Mouse (Mus musculus): Measurements from ENCODE around the gene Lamb3. TPM values are rescaled to one million over a fixed set of nuclear protein-coding genes. Genes with fewer than 3 reads are reported as not detected.

The Lamb3 gene
- polyA plus RNA-seq, 1 experiment from 2014 or later: 3.1 TPM

- Histone ChIP-seq H3K4me1 (ENCODE audit: control insufficient read depth in 2 of 2, insufficient read depth in 2 of 2, low read length in 2 of 2) (peaks cover 3 to 5% of the 10 kb centered on the region in 2 experiments; a peak in 1 of 4 replicates), H3K4me2 (ENCODE audit: low read length) (no peak overlapping the region), H3K27me3 (ENCODE audit: control insufficient read depth, insufficient read depth, low read length) (no peaks in the 10 kb centered on the region), H3K9me3 (ENCODE audit: control insufficient read depth, low read length) (no peaks in the 10 kb centered on the region), H3K36me3 (ENCODE audit: control insufficient read depth, insufficient read depth, low read length) (peaks cover 25% of the 10 kb centered on the region; the same call in 1 of the 2 replicates), H3K4me3 (ENCODE audit: control insufficient read depth in 1 of 2, insufficient read depth in 1 of 2, low read depth in 1 of 2, low read length in 2 of 2) (no peak overlapping the region), H3K9ac (ENCODE audit: low read length) (no peak overlapping the region), H3K27ac (replicated peaks in 1 of 2; ENCODE audit: control insufficient read depth in 1 of 2, insufficient read depth in 1 of 2, low read depth in 2 of 2, low read length in 2 of 2) (no peak overlapping the region)
- 61% methylated on average over 3 of the region's 3 CpGs for WGBS
- ATAC-seq (ENCODE audit: insufficient number of reproducible peaks, insufficient read depth, low FRiP score, low read depth): no peak
Observed at GRCm38 (mm10) chr1:193346908-193347307, 139.4 kb downstream of the Lamb3 start.

- H3K4me1 ChIP-seq (ENCODE audit: control insufficient read depth in 2 of 2, insufficient read depth in 2 of 2, low read length in 2 of 2): peaks cover 3 to 5% of the 10 kb centered on the region in 2 experiments; a peak in 1 of 4 replicates
- WGBS: 76% methylated on average over 9 of the region's 9 CpGs
- no peak overlapping the region for H3K4me2 ChIP-seq (ENCODE audit: low read length)
- H3K9me3 ChIP-seq (ENCODE audit: control insufficient read depth, low read length): no peaks in the 10 kb centered on the region
- no peak overlapping the region for H3K9ac ChIP-seq (ENCODE audit: low read length)
- H3K36me3 ChIP-seq (ENCODE audit: control insufficient read depth, insufficient read depth, low read length): peaks cover 36% of the 10 kb centered on the region
- H3K4me3 ChIP-seq (ENCODE audit: control insufficient read depth in 1 of 2, insufficient read depth in 1 of 2, low read depth in 1 of 2, low read length in 2 of 2): no peak overlapping the region
- H3K27me3 ChIP-seq (ENCODE audit: control insufficient read depth, insufficient read depth, low read length): no peaks in the 10 kb centered on the region
- ATAC-seq (ENCODE audit: insufficient number of reproducible peaks, insufficient read depth, low FRiP score, low read depth): no peak
- no peak overlapping the region for H3K27ac ChIP-seq (replicated peaks in 1 of 2; ENCODE audit: control insufficient read depth in 1 of 2, insufficient read depth in 1 of 2, low read depth in 2 of 2, low read length in 2 of 2)
Observed at GRCm38 (mm10) chr1:193348261-193348962, 140.9 kb downstream of the Lamb3 start.

- 84% methylated on average over 10 of the region's 10 CpGs for WGBS
- Histone ChIP-seq H3K9ac (ENCODE audit: low read length) (no peak overlapping the region), H3K4me3 (ENCODE audit: control insufficient read depth in 1 of 2, insufficient read depth in 1 of 2, low read depth in 1 of 2, low read length in 2 of 2) (no peak overlapping the region), H3K27ac (replicated peaks in 1 of 2; ENCODE audit: control insufficient read depth in 1 of 2, insufficient read depth in 1 of 2, low read depth in 2 of 2, low read length in 2 of 2) (no peak overlapping the region), H3K9me3 (ENCODE audit: control insufficient read depth, low read length) (no peaks in the 10 kb centered on the region), H3K36me3 (ENCODE audit: control insufficient read depth, insufficient read depth, low read length) (peaks cover 46% of the 10 kb centered on the region), H3K4me2 (ENCODE audit: low read length) (no peak overlapping the region), H3K4me1 (ENCODE audit: control insufficient read depth in 2 of 2, insufficient read depth in 2 of 2, low read length in 2 of 2) (peaks cover 3 to 5% of the 10 kb centered on the region in 2 experiments; a peak in 1 of 4 replicates), H3K27me3 (ENCODE audit: control insufficient read depth, insufficient read depth, low read length) (no peaks in the 10 kb centered on the region)
- ATAC-seq (ENCODE audit: insufficient number of reproducible peaks, insufficient read depth, low FRiP score, low read depth): no peak
Observed at GRCm38 (mm10) chr1:193349702-193350545, 142.4 kb downstream of the Lamb3 start.

- Histone ChIP-seq H3K27me3 (ENCODE audit: control insufficient read depth, insufficient read depth, low read length) (no peaks in the 10 kb centered on the region), H3K9ac (ENCODE audit: low read length) (no peak overlapping the region), H3K4me3 (ENCODE audit: control insufficient read depth in 1 of 2, insufficient read depth in 1 of 2, low read depth in 1 of 2, low read length in 2 of 2) (no peak overlapping the region), H3K36me3 (ENCODE audit: control insufficient read depth, insufficient read depth, low read length) (peaks cover 46% of the 10 kb centered on the region), H3K4me2 (ENCODE audit: low read length) (no peak overlapping the region), H3K4me1 (ENCODE audit: control insufficient read depth in 2 of 2, insufficient read depth in 2 of 2, low read length in 2 of 2) (peaks cover 3 to 5% of the 10 kb centered on the region in 2 experiments; a peak in 1 of 4 replicates), H3K9me3 (ENCODE audit: control insufficient read depth, low read length) (no peaks in the 10 kb centered on the region), H3K27ac (replicated peaks in 1 of 2; ENCODE audit: control insufficient read depth in 1 of 2, insufficient read depth in 1 of 2, low read depth in 2 of 2, low read length in 2 of 2) (no peak overlapping the region)
- WGBS: 85% methylated on average over 2 of the region's 2 CpGs
- ATAC-seq (ENCODE audit: insufficient number of reproducible peaks, insufficient read depth, low FRiP score, low read depth): no peak
Observed at GRCm38 (mm10) chr1:193350546-193350801, 143.0 kb downstream of the Lamb3 start.

- no peak overlapping the region for H3K4me2 ChIP-seq (ENCODE audit: low read length)
- no peak overlapping the region for H3K27ac ChIP-seq (replicated peaks in 1 of 2; ENCODE audit: control insufficient read depth in 1 of 2, insufficient read depth in 1 of 2, low read depth in 2 of 2, low read length in 2 of 2)
- no peaks in the 10 kb centered on the region for H3K9me3 ChIP-seq (ENCODE audit: control insufficient read depth, low read length)
- no peak overlapping the region for H3K9ac ChIP-seq (ENCODE audit: low read length)
- H3K4me1 ChIP-seq (ENCODE audit: control insufficient read depth in 2 of 2, insufficient read depth in 2 of 2, low read length in 2 of 2): peaks cover 3 to 4% of the 10 kb centered on the region in 2 experiments; a peak in 1 of 4 replicates
- no peak overlapping the region for H3K4me3 ChIP-seq (ENCODE audit: control insufficient read depth in 1 of 2, insufficient read depth in 1 of 2, low read depth in 1 of 2, low read length in 2 of 2)
- peaks cover 53% of the 10 kb centered on the region for H3K36me3 ChIP-seq (ENCODE audit: control insufficient read depth, insufficient read depth, low read length)
- no peaks in the 10 kb centered on the region for H3K27me3 ChIP-seq (ENCODE audit: control insufficient read depth, insufficient read depth, low read length)
- 86% methylated on average over 3 of the region's 3 CpGs for WGBS
- no peak for ATAC-seq (ENCODE audit: insufficient number of reproducible peaks, insufficient read depth, low FRiP score, low read depth)
Observed at GRCm38 (mm10) chr1:193351583-193351982, 144.1 kb downstream of the Lamb3 start.

GRCm38 (mm10) chr1:193359199-193359598, 151.7 kb downstream of the Lamb3 start:
- no peak overlapping the region for H3K4me2 ChIP-seq (ENCODE audit: low read length)
- H3K9ac ChIP-seq (ENCODE audit: low read length): no peak overlapping the region
- 0 out of 2 replicates have a peak, but pooled peaks cover 10% of the 10 kb centered on the region for H3K36me3 ChIP-seq (ENCODE audit: control insufficient read depth, insufficient read depth, low read length)
- peaks cover 0 to 7% of the 10 kb centered on the region in 2 experiments; a peak in 2 of 4 replicates for H3K4me1 ChIP-seq (ENCODE audit: control insufficient read depth in 2 of 2, insufficient read depth in 2 of 2, low read length in 2 of 2)
- H3K9me3 ChIP-seq (ENCODE audit: control insufficient read depth, low read length): no peaks in the 10 kb centered on the region
- ATAC-seq (ENCODE audit: insufficient number of reproducible peaks, insufficient read depth, low FRiP score, low read depth): no peak
- no peak overlapping the region for H3K4me3 ChIP-seq (ENCODE audit: control insufficient read depth in 1 of 2, insufficient read depth in 1 of 2, low read depth in 1 of 2, low read length in 2 of 2)
- no peak overlapping the region for H3K27ac ChIP-seq (replicated peaks in 1 of 2; ENCODE audit: control insufficient read depth in 1 of 2, insufficient read depth in 1 of 2, low read depth in 2 of 2, low read length in 2 of 2)
- WGBS: 76% methylated on average over 3 of the region's 3 CpGs
- no peaks in the 10 kb centered on the region for H3K27me3 ChIP-seq (ENCODE audit: control insufficient read depth, insufficient read depth, low read length)

- Histone ChIP-seq H3K36me3 (ENCODE audit: control insufficient read depth, insufficient read depth, low read length) (0 out of 2 replicates have a peak, but pooled peaks cover 4% of the 10 kb centered on the region), H3K27ac (replicated peaks in 1 of 2; ENCODE audit: control insufficient read depth in 1 of 2, insufficient read depth in 1 of 2, low read depth in 2 of 2, low read length in 2 of 2) (no peak overlapping the region), H3K9ac (ENCODE audit: low read length) (no peak overlapping the region), H3K4me3 (ENCODE audit: control insufficient read depth in 1 of 2, insufficient read depth in 1 of 2, low read depth in 1 of 2, low read length in 2 of 2) (no peak overlapping the region), H3K9me3 (ENCODE audit: control insufficient read depth, low read length) (no peaks in the 10 kb centered on the region), H3K4me2 (ENCODE audit: low read length) (no peak overlapping the region), H3K4me1 (ENCODE audit: control insufficient read depth in 2 of 2, insufficient read depth in 2 of 2, low read length in 2 of 2) (peaks cover 0 to 7% of the 10 kb centered on the region in 2 experiments; a peak in 2 of 4 replicates), H3K27me3 (ENCODE audit: control insufficient read depth, insufficient read depth, low read length) (no peaks in the 10 kb centered on the region)
- no peak for ATAC-seq (ENCODE audit: insufficient number of reproducible peaks, insufficient read depth, low FRiP score, low read depth)
- 51% methylated on average over 6 of the region's 6 CpGs for WGBS
Observed at GRCm38 (mm10) chr1:193361181-193361580, 153.7 kb downstream of the Lamb3 start.
